Mouse (Mus musculus) megakaryocyte, embryonic 14.5 days (primary cell): ENCODE results near the gene Ankrd6.

Source experiments
- FLI1 ChIP-seq: IDR thresholded peaks from 2 replicates; pipeline ENCODE4 v1.6.1; 2012; ENCODE audit warnings: low read length, inconsistent platforms, mixed read lengths
- GATA1 ChIP-seq: IDR thresholded peaks from 3 replicates; pipeline ENCODE4 v1.6.1; 2012; ENCODE audit warnings: mixed read lengths, low read length, inconsistent platforms, borderline replicate concordance

- TF ChIP-seq GATA1 = no peak
- no peak for TF ChIP-seq FLI1
These were observed 43.0 kb downstream of the Ankrd6 start for GRCm38 (mm10) chr4:32907631-32908030.
